Mouse (Mus musculus) spleen, postnatal 4 days (tissue): ENCODE results near the gene Map2k5.

ENCODE experiments used
- DNase-seq, 2 experiments: peaks; one replicate each; pipeline ENCODE4 v3.0.0; 2022; ENCODE audit warnings: low spot score in 2 of 2

The Map2k5 gene

GRCm38 (mm10) chr9:63258768-63259167, 118.9 kb downstream of the Map2k5 start:
- no peak for DNase-seq

GRCm38 (mm10) chr9:63257739-63258138, 120.0 kb downstream of the Map2k5 start:
- DNase-seq, result no peak

GRCm38 (mm10) chr9:63250841-63251626, 126.7 kb downstream of the Map2k5 start:
- peak in 1 of 2 experiments; percentile 53 for DNase-seq

- peak in 1 of 2 experiments; percentile 52 for DNase-seq
Observed at GRCm38 (mm10) chr9:63248095-63248787, 129.5 kb downstream of the Map2k5 start.

GRCm38 (mm10) chr9:63246568-63247169, 131.0 kb downstream of the Map2k5 start:
- DNase-seq, result peak; percentile 35 to 61

GRCm38 (mm10) chr9:63241961-63242360, 135.7 kb downstream of the Map2k5 start:
- DNase-seq, result peak in 1 of 2 experiments; percentile 43

GRCm38 (mm10) chr9:63241241-63241640, 136.5 kb downstream of the Map2k5 start:
- peak in 1 of 2 experiments; percentile 62 for DNase-seq

GRCm38 (mm10) chr9:63234356-63234755, 143.3 kb downstream of the Map2k5 start:
- no peak for DNase-seq

GRCm38 (mm10) chr9:63230289-63230688, 147.4 kb downstream of the Map2k5 start:
- DNase-seq, result no peak

GRCm38 (mm10) chr9:63229124-63229523, 148.6 kb downstream of the Map2k5 start:
- DNase-seq, result no peak

GRCm38 (mm10) chr9:63222161-63222560, 155.5 kb downstream of the Map2k5 start:
- no peak for DNase-seq

- DNase-seq, result no peak
Observed at GRCm38 (mm10) chr9:63219851-63220250, 157.9 kb downstream of the Map2k5 start.

GRCm38 (mm10) chr9:63215031-63215430, 162.7 kb downstream of the Map2k5 start:
- DNase-seq, result no peak

- DNase-seq, result no peak
Observed at GRCm38 (mm10) chr9:63206769-63207276, 170.9 kb downstream of the Map2k5 start.

GRCm38 (mm10) chr9:63203461-63203860, 174.2 kb downstream of the Map2k5 start:
- DNase-seq, result no peak

GRCm38 (mm10) chr9:63201376-63202323, 176.1 kb downstream of the Map2k5 start:
- DNase-seq, result no peak

GRCm38 (mm10) chr9:63197252-63197651, 180.4 kb downstream of the Map2k5 start:
- DNase-seq, result no peak

- DNase-seq, result no peak
Observed at GRCm38 (mm10) chr9:63196114-63196682, 181.5 kb downstream of the Map2k5 start.

- no peak for DNase-seq
Observed at GRCm38 (mm10) chr9:63195523-63195922, 182.2 kb downstream of the Map2k5 start.

- DNase-seq, result no peak
Observed at GRCm38 (mm10) chr9:63194791-63195190, 182.9 kb downstream of the Map2k5 start.

GRCm38 (mm10) chr9:63192809-63193208, 184.9 kb downstream of the Map2k5 start:
- DNase-seq, result no peak
